Mouse (Mus musculus) intestine, embryonic 16.5 days (tissue): ENCODE data around the gene Ccdc190. TPM values are rescaled to one million over a fixed set of nuclear protein-coding genes. Genes with fewer than 3 reads are reported as not detected.

Source experiments
- ATAC-seq: fragments of 200-750 bp; cut with Nextera tagmentation; 2 replicates; pipeline ENCODE4 v1.8.0; 2017; ENCODE audit warnings: moderate TSS enrichment, moderate library complexity
- H3K27ac ChIP-seq: fragments of 300-500 bp; sonication (generic); 2 replicates; pipeline ENCODE4 v1.5.1; 2014; ENCODE audit warnings: mild to moderate bottlenecking, low read length
- H3K27me3 ChIP-seq: fragments of 300-500 bp; sonication (generic); replicated peaks from 2 replicates; pipeline ENCODE4 v1.6.1; 2014; ENCODE audit warnings: low read length, control low read depth, mixed read lengths; ENCODE audit not compliant: control insufficient read depth, insufficient read depth
- H3K36me3 ChIP-seq: fragments of 300-500 bp; sonication (generic); 2 replicates; pipeline ENCODE4 v1.6.1; 2014; ENCODE audit warnings: low read length, control low read depth; ENCODE audit not compliant: control insufficient read depth, insufficient read depth
- H3K4me1 ChIP-seq: fragments of 300-500 bp; sonication (generic); 2 replicates; pipeline ENCODE4 v1.6.1; 2014; ENCODE audit warnings: low read length, control low read depth, mixed read lengths; ENCODE audit not compliant: control insufficient read depth, insufficient read depth
- H3K4me2 ChIP-seq: fragments of 300-500 bp; sonication (generic); 2 replicates; pipeline ENCODE4 v1.6.1; 2014; ENCODE audit warnings: low read depth, low read length, control low read depth
- H3K4me3 ChIP-seq: fragments of 300-500 bp; sonication (generic); 2 replicates; pipeline ENCODE4 v1.5.1; 2014; ENCODE audit warnings: mild to moderate bottlenecking, low read length
- H3K9ac ChIP-seq: fragments of 300-500 bp; sonication (generic); 2 replicates; pipeline ENCODE4 v1.6.1; 2014; ENCODE audit warnings: low read depth, low read length
- H3K9me3 ChIP-seq: fragments of 300-500 bp; sonication (generic); 2 replicates; pipeline ENCODE4 v1.6.1; 2016; ENCODE audit warnings: low read length, control low read depth; ENCODE audit not compliant: control insufficient read depth
- WGBS: fragments of 180-500 bp; shearing (Covaris S2); extraction: QIAGEN DNeasy Blood & Tissue Kit; methylation state at CpG from one replicate; pipeline ENCODE4 v1.1.7; 2014; 5-methylcytosine and 5-hydroxymethylcytosine counted together
- polyA plus RNA-seq: library from polyadenylated mRNA; unstranded; fragments of >200 nt; fragmentation: Nextera tagmentation; extraction: Ambion mirVana; gene quantifications from 2 replicates; pipeline ENCODE4 v1.2.1, GENCODE M21; 2015

Ccdc190 gene
- polyA plus RNA-seq, 1 experiment from 2014 or later = not detected

DNA sequence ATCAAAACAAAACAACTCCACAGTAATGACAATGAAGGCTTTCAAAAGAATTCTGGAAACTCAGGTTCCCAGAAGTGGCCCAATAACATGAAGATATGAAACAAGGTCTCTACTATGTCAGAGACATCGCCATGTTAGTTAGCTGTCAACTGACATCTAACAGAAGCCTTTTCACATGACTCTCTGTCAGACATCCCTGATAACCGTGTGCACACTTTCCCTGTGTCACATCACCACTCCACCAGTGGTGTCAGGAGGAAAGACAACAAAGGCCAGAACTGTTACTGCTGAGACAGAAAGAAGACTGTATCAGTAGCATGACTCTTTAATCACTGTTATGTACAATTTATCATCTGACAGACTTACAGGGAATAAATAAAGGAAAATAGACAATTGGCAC is 43.5 kb downstream of the Ccdc190 start:
- Histone ChIP-seq H3K4me3 (no peak overlapping the region), H3K36me3 (no peaks in the 10 kb centered on the region), H3K9me3 (no peaks in the 10 kb centered on the region), H3K27me3 (no peaks in the 10 kb centered on the region), H3K9ac (no peak overlapping the region), H3K27ac (no peak overlapping the region), H3K4me1 (peaks cover 10% of the 10 kb centered on the region), H3K4me2 (no peak overlapping the region)
- ATAC-seq = no peak
- 74% methylated on average over 2 of the region's 2 CpGs for WGBS

DNA sequence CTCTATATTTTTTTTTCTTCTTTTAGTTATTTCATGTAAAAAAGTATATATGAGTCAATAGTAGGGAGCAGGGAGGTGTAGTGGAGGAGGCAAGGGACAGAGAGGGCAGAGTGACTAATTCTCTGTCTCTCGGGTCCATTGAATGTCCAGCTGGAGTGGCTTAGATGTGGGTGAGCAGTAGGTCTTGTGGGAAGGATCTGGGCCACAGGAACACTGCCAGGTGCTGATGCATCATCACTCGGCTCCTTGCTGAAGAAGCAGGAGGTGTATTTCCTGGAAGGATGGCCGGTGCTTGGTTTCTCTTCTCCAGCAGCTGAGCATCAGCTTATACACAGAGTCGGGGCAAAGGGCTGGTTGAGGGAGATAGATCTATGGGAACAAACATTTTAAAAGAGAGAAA is 49.2 kb downstream of the Ccdc190 start:
- no peak overlapping the region for H3K9ac ChIP-seq
- H3K9me3 ChIP-seq = no peaks in the 10 kb centered on the region
- H3K36me3 ChIP-seq = no peaks in the 10 kb centered on the region
- H3K4me1 ChIP-seq = no peaks in the 10 kb centered on the region
- no peak overlapping the region for H3K4me3 ChIP-seq
- no peak for ATAC-seq
- H3K27ac ChIP-seq = no peak overlapping the region
- H3K4me2 ChIP-seq = no peak overlapping the region
- WGBS = 87% methylated on average over 4 of the region's 4 CpGs
- H3K27me3 ChIP-seq = no peaks in the 10 kb centered on the region

Other genes starting within 250 kb of the Ccdc190 start
- gene Rgs4, start 181.0 kb upstream of the Ccdc190 start, polyA plus RNA-seq = 4.3 and 5.3 TPM in 2 replicates
- gene Hsd17b7, start 40.6 kb downstream of the Ccdc190 start, polyA plus RNA-seq = 21.1 and 23.8 TPM in 2 replicates
- gene Ddr2, start 182.1 kb downstream of the Ccdc190 start, polyA plus RNA-seq = 31.9 and 34.8 TPM in 2 replicates
- gene Uap1, start 246.3 kb downstream of the Ccdc190 start, polyA plus RNA-seq = 46.5 and 46.9 TPM in 2 replicates